8 mouse cellular contexts compared by ENCODE assay signal in the genomic region with DNA sequence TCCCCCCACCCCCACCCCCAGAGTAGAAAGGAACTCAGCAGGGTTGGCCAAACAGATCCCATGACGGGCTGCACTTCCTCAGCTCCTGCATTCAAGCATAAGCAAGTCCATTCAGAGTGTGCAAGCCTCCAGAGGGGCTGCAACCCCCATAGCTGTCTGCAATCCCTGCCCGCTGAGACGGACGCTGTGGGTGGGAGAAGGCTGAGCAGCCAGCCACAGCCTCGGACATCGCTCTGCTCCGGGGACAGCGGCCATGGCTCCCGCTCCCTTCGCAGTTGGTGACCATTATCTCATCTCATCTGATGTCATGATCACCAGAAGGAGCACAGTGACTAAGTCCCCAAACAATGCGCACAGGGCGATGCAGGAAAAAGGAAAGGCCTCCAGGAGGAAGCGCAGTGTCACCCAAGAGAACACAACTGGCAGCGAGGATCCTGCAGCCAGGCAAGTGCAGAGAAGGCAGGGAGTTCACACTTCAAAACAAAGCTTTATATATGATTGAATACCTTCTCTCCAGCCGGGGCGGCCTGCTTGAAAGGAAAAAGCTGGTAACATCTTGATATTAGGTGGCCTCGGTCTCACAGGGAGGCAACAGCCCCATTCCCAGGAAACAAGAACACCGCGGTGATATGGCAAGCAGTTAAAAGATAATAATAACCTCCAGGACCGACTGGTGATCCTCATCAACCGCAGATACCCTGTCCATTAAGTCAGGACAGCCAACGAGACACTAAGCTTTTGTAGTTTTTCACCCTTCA. TPM values are rescaled to one million over a fixed set of nuclear protein-coding genes. Genes with fewer than 3 reads are reported as not detected.
DNase-seq lines count a peak whose midpoint lies in the region; ATAC-seq and TF ChIP-seq lines count a peak whose summit lies in the region.

No protein-coding gene starts in this region.

- peaks cover 30% of the 10 kb centered on the region for H3K4me1 ChIP-seq in heart, adult 2 months (ENCODE audit: control insufficient read depth, insufficient read depth, low read length)
- H3K4me1 ChIP-seq in kidney, adult 2 months (ENCODE audit: control insufficient read depth, insufficient read depth, low read length) = peaks cover 19% of the 10 kb centered on the region
- peaks cover 16% of the 10 kb centered on the region for H3K4me1 ChIP-seq in lung, embryonic 14.5 days (ENCODE audit: insufficient read depth)
- H3K4me1 ChIP-seq in neural tube, embryonic 15.5 days = peaks cover 41% of the 10 kb centered on the region

- H3K27me3 ChIP-seq in heart, adult 2 months (ENCODE audit: control insufficient read depth, insufficient read depth, low read length) = no peaks in the 10 kb centered on the region
- no peaks in the 10 kb centered on the region for H3K27me3 ChIP-seq in kidney, adult 2 months (replicated peaks; ENCODE audit: control insufficient read depth, insufficient read depth, low read length)
- no peaks in the 10 kb centered on the region for H3K27me3 ChIP-seq in lung, embryonic 14.5 days (ENCODE audit: insufficient read depth, low read length)
- H3K27me3 ChIP-seq in neural tube, embryonic 15.5 days (replicated peaks) = no peaks in the 10 kb centered on the region

- no peak for TF ChIP-seq CTCF in heart, adult 2 months (IDR thresholded peaks at IDR 0.05)
- TF ChIP-seq CTCF in kidney, adult 2 months (conservative IDR thresholded peaks at IDR 0.05; ENCODE audit: insufficient read depth, insufficient read length, low read depth, low read length) = no peak
- TF ChIP-seq CTCF in lung, embryonic 14.5 days (IDR thresholded peaks at IDR 0.05; ENCODE audit: low read depth) = no peak

- peaks cover 4% of the 10 kb centered on the region for H3K79me2 ChIP-seq in heart, adult 2 months (replicated peaks; ENCODE audit: control insufficient read depth, insufficient read depth, low read length)

- WGBS in heart, adult 2 months = 11% methylated on average over 22 of the region's 22 CpGs
- 43% methylated on average over 22 of the region's 22 CpGs for WGBS in kidney, adult 2 months
- 20% methylated on average over 22 of the region's 22 CpGs for WGBS in lung, embryonic 14.5 days
- 10% methylated on average over 22 of the region's 22 CpGs for WGBS in neural tube, embryonic 15.5 days

- H3K4me3 ChIP-seq in heart, adult 2 months = peak overlapping the region; percentile 40
- peak overlapping the region; percentile 20; the same call in 1 of the 2 replicates for H3K4me3 ChIP-seq in kidney, adult 2 months (ENCODE audit: insufficient read depth, low read depth, low read length)
- H3K4me3 ChIP-seq in lung, embryonic 14.5 days (ENCODE audit: low read depth, low read length) = no peak overlapping the region
- no peak overlapping the region for H3K4me3 ChIP-seq in neural tube, embryonic 15.5 days (replicated peaks)

- peak; percentile 59 for ATAC-seq in lung, embryonic 14.5 days (ENCODE audit: insufficient read depth)
- peak; percentile 40; the same call in 1 of the 2 replicates for ATAC-seq in neural tube, embryonic 15.5 days (ENCODE audit: low FRiP score)

- TF ChIP-seq POLR2A in heart, adult 2 months (IDR thresholded peaks at IDR 0.05; ENCODE audit: insufficient read depth, low read depth, low read length) = 0 out of 2 replicates have a peak, but pooled peaks have one; percentile 11
- no peak for TF ChIP-seq POLR2A in kidney, adult 2 months (IDR thresholded peaks at IDR 0.05; ENCODE audit: low read depth, low read length)

- peaks cover 8% of the 10 kb centered on the region for H3K36me3 ChIP-seq in heart, adult 2 months (ENCODE audit: control insufficient read depth, insufficient read depth, low read length)
- no peaks in the 10 kb centered on the region for H3K36me3 ChIP-seq in kidney, adult 2 months (ENCODE audit: control insufficient read depth, insufficient read depth, low read length)
- no peaks in the 10 kb centered on the region for H3K36me3 ChIP-seq in lung, embryonic 14.5 days (ENCODE audit: insufficient read depth)
- no peaks in the 10 kb centered on the region for H3K36me3 ChIP-seq in neural tube, embryonic 15.5 days

- intact Hi-C loops in heart, adult 2 months (cut with DNase I) = no loop called here

- H3K9ac ChIP-seq in heart, adult 2 months (ENCODE audit: low read depth, low read length) = peak overlapping the region; percentile 54
- 0 out of 2 replicates have a peak overlapping the region, but pooled peaks have one; percentile 17 for H3K9ac ChIP-seq in lung, embryonic 14.5 days
- H3K9ac ChIP-seq in neural tube, embryonic 15.5 days (replicated peaks) = peak overlapping the region; percentile 17; the same call in 1 of the 2 replicates

- H3K27ac ChIP-seq in heart, adult 2 months = peak overlapping the region; percentile 71
- peak overlapping the region; percentile 63 for H3K27ac ChIP-seq in kidney, adult 2 months (ENCODE audit: insufficient read depth, low read depth, low read length)
- H3K27ac ChIP-seq in lung, embryonic 14.5 days (ENCODE audit: low read depth) = peak overlapping the region; percentile 74
- H3K27ac ChIP-seq in neural tube, embryonic 15.5 days (replicated peaks) = peak overlapping the region; percentile 63

- peak; percentile 77 for DNase-seq in adrenal gland, postnatal 14 days
- DNase-seq in cerebellum, postnatal 25 days = peak; percentile 63 to 64
- peak; percentile 59 to 69 for DNase-seq in heart, adult 2 months
- DNase-seq in kidney, adult 2 months = peak; percentile 82
- peak; percentile 67 for DNase-seq in lung, embryonic 14.5 days
- DNase-seq in adipocyte (ENCODE audit: low spot score) = no peak
- DNase-seq in frontal cortex, postnatal 14 days (ENCODE audit: low spot score in 2 of 2) = no peak

- H3K9me3 ChIP-seq in lung, embryonic 14.5 days (ENCODE audit: low read depth, low read length) = no peaks in the 10 kb centered on the region
- H3K9me3 ChIP-seq in neural tube, embryonic 15.5 days (replicated peaks) = no peaks in the 10 kb centered on the region

- peak; percentile 51; the same call in 1 of the 2 replicates for TF ChIP-seq EP300 in heart, adult 2 months (IDR thresholded peaks at IDR 0.05; ENCODE audit: insufficient read depth, low read depth, low read length)

- peak overlapping the region; percentile 52 for H3K4me2 ChIP-seq in lung, embryonic 14.5 days
- H3K4me2 ChIP-seq in neural tube, embryonic 15.5 days = peak overlapping the region; percentile 48

RNA-seq across cellular contexts. Expression of gene Rassf3, which starts 14.6 kb away (rescaled TPM):
- total RNA-seq in adrenal gland, postnatal 14 days (2021) = 40.1 and 41.1 TPM in 2 replicates
- 100 to 1,000 TPM; 134 to 135 TPM for total RNA-seq in heart, adult 2 months (2021)
- polyA plus RNA-seq in heart, adult 2 months (2012; rRNA removed) = 69.4 and 121 TPM in 2 replicates
- polyA plus RNA-seq in kidney, adult 2 months (2012; rRNA removed) = 31.1 and 35.3 TPM in 2 replicates
- 19.8 and 21.0 TPM in 2 replicates for polyA plus RNA-seq in lung, embryonic 14.5 days (2014; fragmentation: Nextera tagmentation; extraction: Ambion mirVana)
- 6.7 and 7.1 TPM in 2 replicates for polyA plus RNA-seq in neural tube, embryonic 15.5 days (2015; fragmentation: Nextera tagmentation; extraction: Ambion mirVana)

Comparison
In these comparisons a context has a peak if more than half of its experiments do, and no peak if none do; other contexts are left out.
1. DNase-seq: peak in adrenal gland, postnatal 14 days (single experiment), cerebellum, postnatal 25 days (2 of 2), heart, adult 2 months (2 of 2), kidney, adult 2 months (single experiment) and lung, embryonic 14.5 days (single experiment); none in adipocyte (single experiment) and frontal cortex, postnatal 14 days (0 of 2).
2. H3K4me3 ChIP-seq: peak in heart, adult 2 months (single experiment) and kidney, adult 2 months (single experiment); none in lung, embryonic 14.5 days (single experiment) and neural tube, embryonic 15.5 days (single experiment).
3. Peak in every context shown above with its lines, with median percentiles within 50 percentile points of each other: H3K27ac ChIP-seq and H3K9ac ChIP-seq.